ENCODE assay signal across 22 mouse cellular contexts in genomic region chr17:45933034-45933433, GRCm38 (mm10).
DNase-seq lines count a peak whose midpoint lies in the region; ATAC-seq and TF ChIP-seq lines count a peak whose summit lies in the region.
"Had no signal": no experiment of that assay in that cellular context is flagged by ENCODE, and none has a peak within 500 bp of the region (broad histone marks: within the 10 kb centered on the region; RNA-seq: fewer than 3 reads in every experiment).

No protein-coding gene starts in this region.

- DNase-seq in embryo, embryonic 11 days = peak; percentile 28
- DNase-seq in embryo, embryonic 9.5 days (ENCODE audit: extremely low spot score) = no peak
- no peak for DNase-seq in heart, embryonic 10.5 days (ENCODE audit: low spot score)
- no peak for DNase-seq in heart, adult 8-10 months (ENCODE audit: low spot score)
- peak; percentile 15 for DNase-seq in neural tube, embryonic 10.5 days (ENCODE audit: extremely low spot score, low spot score)
- peak; percentile 21 for DNase-seq in skeletal muscle tissue, adult 2 months (ENCODE audit: low read depth, low spot score)
- DNase-seq in stomach, postnatal 0 days (ENCODE audit: low spot score) = no peak
- DNase-seq: adrenal gland, adult 8-10 months; adrenal gland, postnatal 36 days; B cell, adult 2 months; cerebellum, adult 2 months; cerebellum, postnatal 10 days; gastrocnemius, postnatal 14 days; heart, adult 11 months; heart, postnatal 14 days had no signal

- H3K4me1 ChIP-seq in heart, embryonic 10.5 days = peaks cover 48% of the 10 kb centered on the region
- H3K4me1 ChIP-seq in neural tube, embryonic 15.5 days = peaks cover 4% of the 10 kb centered on the region; the same call in 1 of the 2 replicates
- no peaks in the 10 kb centered on the region for H3K4me1 ChIP-seq in stomach, postnatal 0 days (replicated peaks; ENCODE audit: control insufficient read depth, insufficient read depth)
- H3K4me1 ChIP-seq: forebrain, embryonic 15.5 days had no signal

- no peak overlapping the region for H3K4me2 ChIP-seq in neural tube, embryonic 15.5 days
- no peak overlapping the region for H3K4me2 ChIP-seq in stomach, postnatal 0 days (replicated peaks; ENCODE audit: low read depth)
- H3K4me2 ChIP-seq: forebrain, embryonic 15.5 days; heart, embryonic 11.5 days; heart, embryonic 15.5 days; hindbrain, embryonic 14.5 days had no signal

- TF ChIP-seq EP300 in stomach, postnatal 0 days (optimal IDR thresholded peaks at IDR 0.05) = no peak

- no peak overlapping the region for H3K9ac ChIP-seq in neural tube, embryonic 15.5 days (replicated peaks)
- no peak overlapping the region for H3K9ac ChIP-seq in stomach, postnatal 0 days (ENCODE audit: low read length)
- H3K9ac ChIP-seq: forebrain, embryonic 15.5 days; heart, embryonic 15.5 days; hindbrain, embryonic 14.5 days had no signal

- peaks cover 8% of the 10 kb centered on the region; the same call in 1 of the 2 replicates for H3K27me3 ChIP-seq in heart, embryonic 10.5 days (ENCODE audit: insufficient read depth, poor library complexity, severe bottlenecking)
- no peaks in the 10 kb centered on the region for H3K27me3 ChIP-seq in neural tube, embryonic 15.5 days (replicated peaks)
- H3K27me3 ChIP-seq in stomach, postnatal 0 days (ENCODE audit: control insufficient read depth, insufficient read depth, low read length) = no peaks in the 10 kb centered on the region
- H3K27me3 ChIP-seq: forebrain, embryonic 15.5 days; heart, embryonic 15.5 days had no signal

- TF ChIP-seq CTCF in stomach, postnatal 0 days (IDR thresholded peaks at IDR 0.05; ENCODE audit: low read depth) = no peak

- H3K27ac ChIP-seq in heart, embryonic 10.5 days = peak overlapping the region; percentile 49; the same call in 1 of the 2 replicates
- H3K27ac ChIP-seq in neural tube, embryonic 15.5 days (replicated peaks) = no peak overlapping the region
- H3K27ac ChIP-seq in stomach, postnatal 0 days (replicated peaks) = no peak overlapping the region
- H3K27ac ChIP-seq: forebrain, embryonic 15.5 days; heart, embryonic 15.5 days; hindbrain, embryonic 14.5 days had no signal

- no peak overlapping the region for H3K4me3 ChIP-seq in heart, embryonic 10.5 days
- no peak overlapping the region for H3K4me3 ChIP-seq in neural tube, embryonic 15.5 days (replicated peaks)
- H3K4me3 ChIP-seq in stomach, postnatal 0 days (ENCODE audit: low read depth, low read length) = no peak overlapping the region
- H3K4me3 ChIP-seq: forebrain, embryonic 15.5 days; heart, embryonic 15.5 days had no signal

- no peaks in the 10 kb centered on the region for H3K9me3 ChIP-seq in heart, embryonic 10.5 days
- no peaks in the 10 kb centered on the region for H3K9me3 ChIP-seq in neural tube, embryonic 15.5 days (replicated peaks)
- H3K9me3 ChIP-seq in stomach, postnatal 0 days (ENCODE audit: control insufficient read depth, low read length) = no peaks in the 10 kb centered on the region
- H3K9me3 ChIP-seq: forebrain, embryonic 15.5 days; G1E; heart, embryonic 15.5 days had no signal

- H3K36me3 ChIP-seq in heart, embryonic 10.5 days = no peaks in the 10 kb centered on the region
- H3K36me3 ChIP-seq in neural tube, embryonic 15.5 days = no peaks in the 10 kb centered on the region
- no peaks in the 10 kb centered on the region for H3K36me3 ChIP-seq in stomach, postnatal 0 days (ENCODE audit: control insufficient read depth, insufficient read depth, low read length)
- H3K36me3 ChIP-seq: forebrain, embryonic 15.5 days; G1E; heart, embryonic 15.5 days had no signal

- ATAC-seq in neural tube, embryonic 15.5 days (ENCODE audit: low FRiP score) = no peak
- no peak for ATAC-seq in stomach, postnatal 0 days (ENCODE audit: low FRiP score, low TSS enrichment)
- ATAC-seq: CD4-positive, CD25-positive, alpha-beta regulatory T cell, adult 4 months; forebrain, embryonic 15.5 days had no signal

- 44% methylated on average over 10 of the region's 10 CpGs for WGBS in heart, embryonic 10.5 days
- 31% methylated on average over 10 of the region's 10 CpGs for WGBS in neural tube, embryonic 15.5 days
- 63% methylated on average over 10 of the region's 10 CpGs for WGBS in stomach, postnatal 0 days

Comparison
In these comparisons a context has a peak if more than half of its experiments do, and no peak if none do; other contexts are left out.
1. DNase-seq: peak in embryo, embryonic 11 days (single experiment), neural tube, embryonic 10.5 days (single experiment) and skeletal muscle tissue, adult 2 months (single experiment); none in embryo, embryonic 9.5 days (single experiment), heart, embryonic 10.5 days (single experiment), heart, adult 8-10 months (single experiment) and stomach, postnatal 0 days (single experiment).